Mouse (Mus musculus): ENCODE data around the gene Sgf29.

Gene Sgf29

DNA sequence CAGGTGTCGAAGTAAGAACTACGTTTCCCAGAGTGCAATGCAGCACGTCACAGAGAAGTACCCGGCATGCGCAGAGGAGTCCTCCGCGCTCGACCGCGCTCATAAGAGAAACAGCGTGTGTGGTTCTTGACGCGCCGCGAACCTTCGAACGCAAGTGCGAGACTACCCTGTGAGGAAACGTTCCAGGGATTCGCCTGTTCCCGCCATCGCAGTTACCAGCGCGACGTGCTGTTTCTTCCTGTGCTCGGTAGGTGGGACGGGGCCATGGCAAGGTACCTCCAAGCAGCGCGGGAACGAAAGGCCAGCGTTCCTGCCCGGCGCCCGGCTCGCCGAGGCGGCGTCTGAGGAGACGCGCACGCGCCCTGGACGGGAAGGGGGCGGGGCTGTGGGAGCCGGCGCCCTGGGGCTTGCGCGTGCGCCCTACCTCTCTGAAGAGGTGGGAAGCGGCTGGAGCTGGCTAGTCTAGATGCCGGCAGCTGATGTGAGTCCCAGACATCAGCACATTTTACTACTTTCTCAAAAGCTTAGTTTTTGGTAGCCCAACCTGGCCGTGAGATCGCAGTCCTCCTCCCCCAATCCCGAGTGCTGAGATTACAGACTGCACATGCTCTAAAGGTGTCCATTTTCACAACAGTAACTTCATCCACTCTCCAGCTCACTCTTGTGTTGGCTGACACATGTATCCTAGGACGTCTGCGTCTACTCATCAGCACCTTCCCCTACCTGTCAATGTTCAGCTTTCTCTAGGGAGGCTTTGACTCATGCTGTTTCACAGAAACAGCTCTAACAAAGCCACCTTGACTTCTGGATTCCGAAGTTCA, at the start of gene Sgf29:
Sgf29 (plus strand) TSS at position 79 of the 821 bp plus-strand sequence.
- peak; percentile 87 for DNase-seq (ENCODE audit: low read depth, low spot score)

DNA sequence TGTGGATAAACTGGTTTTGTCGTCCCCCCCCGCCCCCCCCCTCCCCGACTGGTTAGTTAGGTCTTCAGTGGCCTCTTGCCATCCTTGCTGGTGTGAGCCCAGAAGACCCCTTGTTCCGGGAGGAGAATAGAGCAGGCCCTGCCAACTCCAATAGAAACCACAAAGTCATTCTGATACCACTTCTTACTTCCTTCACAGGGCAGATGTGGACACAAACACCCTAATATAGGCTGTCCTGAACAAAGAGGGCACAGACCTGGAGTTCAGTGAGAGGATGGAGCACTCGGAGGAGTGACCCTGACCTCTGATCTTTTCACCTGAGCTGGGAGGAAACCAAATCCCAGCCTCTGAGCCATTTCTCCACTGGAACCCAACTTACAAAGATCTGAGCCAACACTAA, 47.2 kb upstream of the Sgf29 start:
- DNase-seq (ENCODE audit: low read depth, low spot score), result no peak

DNA sequence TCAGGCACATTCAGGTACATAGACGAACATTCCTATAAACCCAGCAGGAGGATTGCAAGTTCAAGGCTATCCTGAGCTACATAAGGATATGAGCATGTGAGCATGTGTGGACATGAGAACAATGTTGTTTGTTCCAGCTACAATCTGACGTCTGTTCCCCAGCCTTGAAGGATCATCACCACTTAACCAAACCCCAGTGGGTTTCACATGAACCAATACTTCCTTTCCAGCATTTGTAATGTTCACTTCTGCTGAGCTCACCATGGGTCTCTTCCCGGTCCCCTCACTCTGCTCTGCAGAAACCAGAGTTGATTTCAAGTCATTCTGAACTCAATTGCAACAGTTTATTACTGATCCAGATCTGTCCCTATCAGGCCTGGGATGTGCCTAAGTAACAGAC, 46.5 kb upstream of the Sgf29 start:
- no peak for DNase-seq (ENCODE audit: low read depth, low spot score)

DNA sequence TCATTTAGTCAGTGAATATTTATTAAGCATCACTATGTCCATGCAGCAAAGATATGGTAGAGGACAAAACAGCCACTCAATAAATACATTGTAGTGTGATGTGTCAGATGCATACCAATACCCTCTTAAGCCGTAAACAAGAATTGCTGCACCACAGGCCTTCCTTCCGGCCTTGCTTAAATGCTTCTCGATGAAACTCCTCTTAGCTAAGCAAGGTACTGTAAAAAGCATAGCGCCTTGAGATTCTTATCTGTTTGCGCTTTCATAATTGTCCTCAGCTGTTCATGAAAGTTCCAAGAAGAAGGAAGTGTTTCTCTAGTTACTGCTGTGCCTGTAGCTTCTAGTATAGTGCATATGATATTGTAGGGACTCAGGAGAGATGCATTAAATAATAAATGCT, 42.5 kb upstream of the Sgf29 start:
- DNase-seq (ENCODE audit: low read depth, low spot score), result no peak

DNA sequence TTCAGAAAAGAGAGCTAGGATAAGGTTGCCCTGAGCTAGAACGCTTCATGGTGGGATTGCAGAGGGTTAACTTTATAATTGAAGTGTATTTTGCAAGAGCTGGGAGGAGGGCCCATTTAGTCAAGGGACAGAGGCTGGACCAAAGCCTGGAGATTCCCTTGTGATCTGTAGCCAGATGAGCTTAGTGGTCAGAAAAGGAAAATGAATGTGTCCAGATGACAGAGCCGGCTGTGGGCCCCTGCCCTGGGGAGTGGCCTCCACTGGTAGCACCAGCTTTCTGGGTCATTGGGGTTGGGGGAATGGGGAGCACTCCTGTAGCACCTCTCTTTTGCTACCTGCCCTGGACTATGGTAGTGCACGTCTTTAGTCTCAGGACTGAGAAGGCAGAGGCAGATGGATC, 42.0 kb upstream of the Sgf29 start:
- no peak for DNase-seq (ENCODE audit: low read depth, low spot score)

DNA sequence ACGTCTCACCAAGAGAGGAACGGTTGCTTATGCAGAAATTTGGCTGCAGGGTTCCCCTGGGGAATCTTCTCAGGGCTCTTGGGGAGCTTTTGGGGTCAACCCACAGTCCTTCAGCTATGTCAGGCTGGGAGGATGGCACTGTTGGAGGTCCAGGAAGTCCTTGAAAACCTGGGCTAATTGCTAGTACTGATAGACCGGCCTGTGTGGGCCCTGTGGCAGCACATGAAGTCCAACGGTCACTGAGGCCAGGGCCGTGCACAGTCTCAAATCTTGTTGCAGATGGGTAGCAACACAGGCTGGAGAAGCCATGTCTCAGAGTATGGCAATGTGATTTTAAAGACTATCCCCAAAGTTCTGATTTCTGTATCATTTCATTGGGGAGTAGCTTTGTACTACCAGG, 41.3 kb upstream of the Sgf29 start:
- DNase-seq (ENCODE audit: low read depth, low spot score), result no peak

DNA sequence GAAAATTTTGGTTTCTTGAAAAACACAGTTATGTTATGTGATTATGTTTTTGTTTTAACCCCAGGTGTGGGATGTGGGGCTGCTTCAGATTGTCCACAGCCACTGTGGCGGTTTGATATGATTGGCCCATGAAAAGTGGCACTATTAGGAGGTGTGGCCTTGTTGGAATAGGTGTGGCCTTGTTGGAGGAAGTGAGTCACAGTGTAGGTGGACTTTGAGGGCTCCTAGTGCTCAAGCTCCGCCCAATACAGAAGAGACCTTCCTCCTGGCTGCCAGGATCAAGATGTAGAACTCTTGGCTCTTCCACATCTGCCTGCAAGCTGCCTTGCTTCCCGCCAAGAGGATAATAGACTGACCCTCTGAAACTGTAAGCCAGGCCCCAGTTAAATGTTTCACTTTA, 36.4 kb upstream of the Sgf29 start:
- DNase-seq (ENCODE audit: low read depth, low spot score), result no peak

DNA sequence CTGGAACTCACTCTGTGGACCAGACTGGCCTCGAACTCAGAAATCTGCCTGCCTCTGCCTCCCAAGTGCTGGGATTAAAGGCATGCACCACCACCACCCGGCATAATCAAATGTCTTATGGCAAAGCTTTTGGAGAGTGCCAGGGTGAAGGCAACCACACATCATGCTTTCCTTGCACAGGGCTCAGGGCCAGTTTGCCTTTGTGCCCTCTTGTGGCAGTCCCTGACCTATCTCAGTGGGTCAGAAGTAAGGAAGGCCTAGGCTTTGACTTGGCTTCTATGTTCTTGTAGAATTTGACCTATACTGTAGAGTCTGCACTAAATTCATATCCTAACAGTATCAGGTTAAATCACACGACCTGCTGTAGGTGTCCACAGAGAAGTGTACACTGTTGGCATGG, 32.4 kb upstream of the Sgf29 start:
- DNase-seq (ENCODE audit: low read depth, low spot score), result no peak

DNA sequence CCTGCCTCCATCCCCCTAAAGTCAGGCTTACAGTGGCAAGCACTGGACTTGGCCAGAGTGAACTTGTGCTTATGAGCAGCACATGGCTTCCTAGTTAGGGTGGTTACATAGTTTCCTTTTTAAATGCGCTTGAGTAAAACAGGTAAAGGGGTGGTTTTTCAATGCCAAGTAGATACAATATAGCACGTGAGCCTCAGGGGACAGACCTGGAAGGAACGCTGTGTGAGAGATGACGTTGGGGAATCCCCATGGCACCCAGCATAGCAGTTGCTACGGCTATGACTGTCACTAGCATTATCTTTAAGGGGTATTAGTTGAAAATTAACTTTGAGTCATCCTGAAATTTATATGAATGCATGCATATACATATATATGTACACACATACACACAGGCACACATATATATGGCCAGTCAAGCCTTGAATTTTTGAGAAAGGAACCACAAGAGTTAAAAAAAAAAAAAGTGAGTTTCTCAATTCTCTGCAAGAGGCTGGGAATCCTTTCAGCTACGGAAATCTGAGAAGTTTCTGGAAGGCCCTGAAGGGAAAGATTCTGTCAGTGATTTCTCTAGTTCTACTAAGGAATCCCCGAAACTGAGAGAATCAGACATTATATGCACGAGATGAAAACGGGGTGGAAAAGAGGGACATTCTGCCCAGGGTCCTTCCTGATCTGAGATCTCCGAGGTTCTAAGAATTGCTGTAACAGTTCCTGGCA, 29.4 kb upstream of the Sgf29 start:
- no peak for DNase-seq (ENCODE audit: low read depth, low spot score)

DNA sequence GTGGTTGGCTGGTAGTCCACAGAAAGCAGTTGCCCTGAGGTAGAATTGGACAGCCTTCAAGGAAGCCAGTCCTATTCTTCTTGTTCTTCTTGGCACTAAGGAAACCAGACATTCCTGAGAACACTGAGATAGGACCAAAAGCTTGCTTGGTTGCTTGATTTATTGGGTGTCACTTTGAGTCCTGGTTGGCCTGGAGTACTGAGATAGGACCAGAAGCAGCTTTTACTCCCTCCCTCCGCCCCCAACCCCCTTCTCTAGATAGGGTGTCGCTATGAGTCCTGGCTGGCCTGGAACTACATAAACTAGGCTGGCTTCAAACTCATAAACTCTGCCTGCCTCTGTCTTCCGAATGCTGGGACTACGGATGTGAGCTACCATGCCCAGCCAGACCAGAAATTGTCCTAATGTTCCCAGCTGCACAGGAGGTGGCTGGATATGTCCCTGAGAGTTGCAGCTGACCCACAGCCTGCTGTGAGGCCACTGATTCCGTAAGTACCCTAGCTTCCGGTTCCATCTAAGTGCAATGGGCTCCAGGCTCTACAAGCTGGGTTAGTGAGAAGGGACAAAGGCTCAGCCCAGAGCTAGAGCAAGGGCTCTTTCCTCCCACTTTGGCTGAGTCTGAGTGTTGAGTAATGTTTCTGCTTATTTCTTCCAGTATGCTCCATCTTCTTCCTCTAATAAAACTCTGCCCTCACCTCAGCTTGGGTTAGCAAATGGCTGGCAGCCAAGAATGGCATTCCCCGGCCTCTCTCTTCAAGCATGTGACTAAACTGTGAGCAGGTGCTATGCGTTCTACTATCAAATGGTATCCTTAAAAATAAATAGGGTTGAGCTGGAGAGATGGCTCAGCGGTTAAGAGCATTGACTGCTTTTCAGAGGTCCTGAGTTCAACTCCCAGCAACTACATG, 27.4 kb upstream of the Sgf29 start:
- DNase-seq (ENCODE audit: low read depth, low spot score), result no peak

DNA sequence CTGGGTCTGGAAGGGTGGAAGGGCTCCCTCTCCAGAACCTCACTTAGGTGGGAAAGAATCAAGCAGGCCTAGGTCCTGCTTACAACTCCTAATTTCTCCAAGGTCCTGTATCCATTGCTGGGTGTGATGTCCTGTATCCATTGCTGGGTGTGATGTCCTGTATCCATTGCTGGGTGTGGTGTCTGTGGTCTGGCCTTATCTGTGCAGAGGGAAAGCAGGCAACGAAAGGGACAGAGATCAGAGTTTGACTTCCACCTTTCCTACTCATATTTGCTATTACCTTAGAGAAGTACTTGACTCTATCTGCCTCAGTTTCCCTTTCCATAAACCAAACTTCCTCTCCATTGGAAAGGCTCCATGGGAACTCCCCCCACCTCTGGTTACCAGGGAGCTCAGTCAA, 25.7 kb upstream of the Sgf29 start:
- DNase-seq (ENCODE audit: low read depth, low spot score), result no peak

DNA sequence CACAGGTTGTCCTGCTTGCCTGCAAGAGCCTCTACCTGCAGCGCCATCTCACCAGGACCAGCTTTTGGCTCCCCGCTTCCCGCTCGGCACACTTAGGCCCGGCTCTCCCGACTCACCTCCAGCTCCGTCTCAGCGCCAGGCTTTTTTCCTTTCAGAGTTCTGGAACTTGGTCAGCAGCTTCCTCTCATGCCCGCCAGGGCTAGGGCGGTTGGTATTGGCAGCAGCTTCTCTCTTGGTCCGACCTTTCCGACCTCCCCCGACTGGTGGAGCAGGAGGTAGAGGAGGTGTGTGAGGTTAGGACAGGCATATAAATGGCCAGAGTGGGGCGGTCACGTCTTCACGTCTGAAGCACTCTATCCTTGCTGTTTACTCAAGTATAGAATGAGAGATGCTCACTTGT, 24.3 kb upstream of the Sgf29 start:
- no peak for DNase-seq (ENCODE audit: low read depth, low spot score)

DNA sequence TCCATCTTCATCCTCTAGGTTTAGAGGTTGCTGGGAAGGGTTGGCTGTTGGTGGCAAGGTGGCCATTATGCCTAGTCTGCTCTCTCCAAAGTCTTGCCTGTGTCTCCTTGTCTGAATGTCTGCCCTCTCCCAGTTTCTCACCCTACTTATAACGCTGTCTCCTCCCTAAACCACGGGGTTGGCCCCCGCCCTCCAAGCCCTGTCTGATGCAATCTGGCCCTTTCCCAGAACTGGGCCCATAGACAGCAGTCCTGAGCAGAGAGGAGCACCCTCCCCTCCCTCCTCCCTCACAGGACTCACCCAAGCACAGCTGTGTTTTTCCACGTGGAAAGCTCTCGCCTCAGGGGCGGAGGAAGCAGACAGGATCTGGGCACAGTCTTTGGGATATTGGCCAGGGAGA, 23.7 kb upstream of the Sgf29 start:
- no peak for DNase-seq (ENCODE audit: low read depth, low spot score)

DNA sequence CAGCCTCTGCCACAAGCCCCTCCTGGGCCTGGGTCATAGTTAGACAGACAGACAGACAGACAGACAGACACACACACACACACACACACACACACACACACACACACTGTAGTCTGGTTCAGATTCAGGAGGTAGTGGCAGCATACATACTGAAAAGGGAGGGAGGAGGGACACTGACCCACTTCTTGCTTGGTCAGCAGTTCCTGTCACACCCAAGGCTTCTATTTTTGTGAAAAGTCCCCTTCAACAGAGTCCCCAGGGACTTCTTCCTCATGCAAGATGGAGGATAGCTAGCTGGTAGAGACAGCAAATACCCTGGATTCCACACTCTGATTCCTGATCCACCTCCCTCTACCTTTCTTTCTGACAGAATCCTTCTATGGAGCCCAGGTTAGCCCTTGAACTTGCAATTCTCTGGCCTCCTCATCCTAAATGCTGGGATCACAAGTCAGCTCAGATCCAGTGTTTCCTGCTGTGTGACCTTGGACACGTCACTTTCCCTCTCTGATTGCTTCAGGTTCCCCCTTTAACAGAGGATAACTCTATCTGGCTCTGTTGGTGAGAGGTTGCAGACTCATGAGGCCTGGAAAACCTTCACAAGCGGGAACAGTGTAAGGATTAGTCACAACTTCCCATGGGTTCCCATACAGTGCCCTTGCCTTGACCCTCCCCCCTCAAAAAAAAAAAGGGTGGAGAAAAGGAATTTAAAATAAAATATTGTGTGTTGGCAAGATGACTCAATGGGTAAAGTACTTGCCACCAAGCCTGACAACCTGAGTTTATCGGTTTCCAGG, 23.1 kb upstream of the Sgf29 start:
- DNase-seq (ENCODE audit: low read depth, low spot score), result no peak

DNA sequence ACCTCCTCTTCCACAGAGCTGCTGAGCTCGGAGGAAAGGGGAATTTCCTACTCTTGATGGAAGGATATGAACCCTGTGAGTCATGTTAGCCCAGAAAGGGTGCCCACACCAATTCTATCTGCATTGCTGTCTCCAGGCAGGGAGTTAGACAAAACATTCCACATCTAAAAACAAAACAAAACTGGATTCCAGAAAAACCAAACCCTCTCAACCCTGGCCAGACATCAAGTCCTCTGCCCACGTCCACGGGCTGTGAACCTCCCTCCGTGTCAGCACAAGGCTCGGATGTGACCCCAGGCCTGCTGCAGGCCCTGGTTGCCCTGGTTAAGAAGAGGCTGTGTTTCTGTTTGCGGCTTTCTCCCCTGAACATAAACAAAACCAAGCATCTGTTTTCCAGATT, 21.0 kb upstream of the Sgf29 start:
- no peak for DNase-seq (ENCODE audit: low read depth, low spot score)

DNA sequence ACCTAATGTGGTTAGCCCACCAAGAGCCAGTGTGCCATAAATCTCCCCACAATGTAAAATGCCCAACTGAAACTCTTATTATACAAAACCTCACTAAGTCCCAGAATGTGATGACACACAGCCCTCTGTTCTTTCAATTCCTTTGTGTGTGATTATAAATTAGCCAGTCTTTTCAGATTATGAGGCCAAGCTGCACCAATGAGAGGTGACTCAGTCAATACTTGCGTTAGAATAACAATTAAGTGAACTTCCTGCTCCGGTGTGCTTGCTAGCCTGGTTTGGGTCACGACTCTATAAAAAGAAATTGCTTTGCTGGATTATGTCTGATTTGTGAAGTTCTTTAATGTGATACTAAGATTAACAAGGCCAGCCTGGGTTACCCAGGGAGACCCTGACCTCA, 19.2 kb upstream of the Sgf29 start:
- DNase-seq (ENCODE audit: low read depth, low spot score), result no peak

DNA sequence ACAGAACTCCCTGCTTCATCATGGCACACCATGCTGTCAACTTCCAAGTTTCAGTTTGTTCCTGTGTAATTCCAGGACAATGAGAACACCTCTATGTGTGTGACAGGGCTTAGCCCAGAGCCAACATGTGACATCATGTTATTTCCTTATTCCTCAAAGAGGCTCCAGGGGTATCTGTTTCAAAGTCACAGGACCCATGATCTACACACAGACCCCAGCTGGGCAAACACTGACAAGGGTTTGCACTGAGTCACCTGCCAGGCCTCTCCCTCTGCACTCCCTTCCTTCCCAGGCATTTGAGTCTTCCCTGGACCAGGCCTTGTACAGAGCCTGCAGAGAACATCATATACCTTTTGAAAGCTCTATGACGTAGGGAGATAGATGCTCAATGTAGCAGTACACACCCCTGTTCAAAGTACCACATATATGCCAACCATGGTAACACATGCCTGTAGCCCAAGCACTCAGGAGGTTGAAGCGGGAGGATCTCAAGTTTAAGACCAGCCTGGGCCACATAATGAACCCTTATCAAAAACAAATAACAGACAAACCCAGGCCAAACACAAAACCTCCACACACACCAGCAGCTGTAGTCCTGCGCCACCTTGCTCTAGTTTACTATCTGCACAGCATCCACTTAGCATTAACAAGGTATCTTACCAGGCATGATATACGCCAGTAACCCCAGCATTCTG, 18.1 kb upstream of the Sgf29 start, which contains the start of gene Nupr1:
Nupr1 (minus strand) TSS at position 38 of the 695 bp plus-strand sequence.
- DNase-seq (ENCODE audit: low read depth, low spot score), result no peak

DNA sequence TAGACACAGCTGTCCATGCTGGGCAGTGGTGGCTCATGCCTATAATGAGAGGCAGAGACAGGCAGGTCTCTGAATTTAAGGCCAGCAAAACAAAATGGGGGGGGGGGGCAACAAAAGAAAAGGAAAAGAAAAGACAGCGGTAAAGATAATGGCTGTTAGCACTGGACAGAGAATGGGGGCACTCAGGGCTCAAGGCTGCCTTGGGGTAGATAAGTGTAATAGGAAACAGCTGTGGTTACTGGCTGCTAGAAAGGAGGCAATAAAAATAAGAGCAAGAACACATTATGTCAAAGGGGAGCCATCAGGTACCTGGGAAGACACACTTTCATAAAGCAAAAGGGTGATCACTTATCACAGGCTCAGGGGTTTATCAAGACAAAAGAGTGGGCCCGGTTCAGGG, 16.6 kb upstream of the Sgf29 start:
- no peak for DNase-seq (ENCODE audit: low read depth, low spot score)

DNA sequence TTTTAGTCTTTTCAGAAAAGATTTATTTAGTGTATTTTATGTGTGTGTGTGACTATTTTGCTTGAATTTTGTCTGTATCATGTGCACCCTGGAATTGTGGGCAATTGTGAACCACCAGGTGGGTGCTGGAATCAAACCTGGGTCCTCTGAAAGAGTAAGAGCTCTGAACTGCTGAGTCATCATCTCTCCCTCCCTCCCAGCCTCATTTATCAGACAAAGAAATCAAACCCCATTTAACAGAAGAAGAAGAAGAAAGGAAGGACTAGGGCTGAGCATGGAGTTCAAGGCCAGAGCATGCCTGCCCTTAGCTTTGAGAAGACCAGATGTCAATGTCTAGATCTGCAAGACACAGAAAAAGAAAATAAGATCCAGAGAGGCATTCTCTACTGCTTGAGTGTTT, 13.7 kb upstream of the Sgf29 start:
- DNase-seq (ENCODE audit: low read depth, low spot score), result no peak

DNA sequence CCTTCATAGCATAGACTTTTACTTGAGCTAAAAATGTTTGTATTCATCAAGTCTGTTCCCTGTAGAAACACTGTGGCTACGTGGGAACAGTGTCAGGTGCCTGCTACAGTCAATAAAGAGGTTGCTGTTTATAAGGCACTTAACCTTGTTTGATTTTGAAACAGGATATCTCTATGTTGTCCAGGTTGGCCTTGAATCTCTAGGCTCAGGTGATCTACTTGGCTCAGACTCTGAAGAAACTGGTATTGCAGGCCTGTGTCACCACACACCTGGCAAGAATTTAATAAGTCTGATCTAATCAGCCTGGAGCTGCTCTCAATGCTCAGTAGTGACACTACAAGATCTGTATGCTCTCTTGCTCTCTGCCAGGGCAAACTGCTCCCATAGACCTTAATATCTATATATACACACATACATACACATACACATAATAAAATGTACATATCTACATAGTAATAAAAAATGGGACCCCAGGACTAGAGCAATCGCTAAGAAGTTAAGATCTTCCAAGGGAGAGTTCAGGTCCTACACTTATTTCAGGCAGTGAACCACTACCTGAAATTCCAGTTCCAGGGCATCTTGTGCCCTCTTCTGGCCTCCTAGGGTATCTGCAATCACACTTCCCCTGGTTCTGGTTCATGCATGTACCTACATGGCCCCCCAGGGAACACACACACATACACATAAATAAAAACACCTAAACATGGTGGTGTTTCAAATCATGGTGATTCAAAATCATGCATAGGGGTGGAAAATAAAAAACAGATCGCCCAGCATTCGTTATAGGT, 12.2 kb upstream of the Sgf29 start:
- DNase-seq (ENCODE audit: low read depth, low spot score), result peak; percentile 44
